Mouse (Mus musculus) heart, adult 18-20 months (tissue): ENCODE results near the gene 4930404H24Rik. TPM values are rescaled to one million over a fixed set of nuclear protein-coding genes. Genes with fewer than 3 reads are reported as not detected.
A peak's percentile ranks its signal among the peaks of the same experiment; 100 is the strongest.
"Not testable (repeated sequence)": the region's sequence is repeated elsewhere in the genome, so short reads cannot be mapped to it uniquely, and the experiment has no call there.

Experiments
- DNase-seq, 2 experiments: peaks; one replicate each; pipeline ENCODE4 v3.0.0; 2021 to 2022; ENCODE audit warnings: mixed read lengths in 1 of 2
- total RNA-seq, 2 experiments: library from RNA; stranded (reverse); gene quantifications; 2 replicates each; pipeline ENCODE4 v1.2.3; 2021

Gene 4930404H24Rik
- total RNA-seq, 2 experiments from 2014 or later: not detected

DNA sequence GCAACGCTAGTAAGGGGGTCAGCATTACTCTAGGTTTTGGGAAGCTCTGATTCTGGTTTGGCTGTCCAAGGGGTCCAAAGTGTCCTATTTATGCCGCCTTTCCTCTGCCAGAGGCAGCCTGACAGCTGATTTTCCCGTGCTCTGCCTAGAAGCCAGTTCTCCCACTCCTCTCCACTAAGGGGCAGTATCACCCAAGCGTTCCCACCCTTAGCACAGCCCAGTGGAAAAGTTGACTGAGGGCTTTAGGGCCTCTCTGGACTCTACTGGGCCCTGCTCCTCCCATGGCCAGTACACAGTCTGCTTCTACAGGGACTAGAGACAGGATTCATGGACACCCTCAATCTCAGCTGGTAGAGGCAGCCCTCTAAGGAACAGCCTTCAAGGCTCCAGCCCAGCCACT lies 14.0 kb upstream of the 4930404H24Rik start:
- DNase-seq: peak; percentile 74 to 86

DNA sequence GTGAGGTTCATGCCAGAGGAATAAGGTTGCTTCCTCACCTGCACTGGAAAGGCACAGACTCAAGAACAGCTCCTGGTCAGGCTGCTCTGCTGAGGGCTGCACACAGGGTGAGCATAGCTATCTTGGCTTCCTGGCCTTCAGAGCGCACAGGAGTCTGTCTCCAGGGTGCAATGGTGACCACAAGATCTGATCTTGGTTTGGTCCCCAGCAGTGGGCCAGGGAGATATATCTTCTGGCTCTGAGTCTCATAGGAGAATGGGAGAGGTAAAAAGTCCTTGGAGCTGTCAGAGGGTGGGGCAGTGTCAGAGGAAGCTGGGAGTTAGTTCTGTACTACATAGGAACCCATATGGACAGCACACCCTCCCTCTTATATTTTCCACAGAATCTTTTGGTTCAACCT lies 13.1 kb upstream of the 4930404H24Rik start:
- no peak for DNase-seq

DNA sequence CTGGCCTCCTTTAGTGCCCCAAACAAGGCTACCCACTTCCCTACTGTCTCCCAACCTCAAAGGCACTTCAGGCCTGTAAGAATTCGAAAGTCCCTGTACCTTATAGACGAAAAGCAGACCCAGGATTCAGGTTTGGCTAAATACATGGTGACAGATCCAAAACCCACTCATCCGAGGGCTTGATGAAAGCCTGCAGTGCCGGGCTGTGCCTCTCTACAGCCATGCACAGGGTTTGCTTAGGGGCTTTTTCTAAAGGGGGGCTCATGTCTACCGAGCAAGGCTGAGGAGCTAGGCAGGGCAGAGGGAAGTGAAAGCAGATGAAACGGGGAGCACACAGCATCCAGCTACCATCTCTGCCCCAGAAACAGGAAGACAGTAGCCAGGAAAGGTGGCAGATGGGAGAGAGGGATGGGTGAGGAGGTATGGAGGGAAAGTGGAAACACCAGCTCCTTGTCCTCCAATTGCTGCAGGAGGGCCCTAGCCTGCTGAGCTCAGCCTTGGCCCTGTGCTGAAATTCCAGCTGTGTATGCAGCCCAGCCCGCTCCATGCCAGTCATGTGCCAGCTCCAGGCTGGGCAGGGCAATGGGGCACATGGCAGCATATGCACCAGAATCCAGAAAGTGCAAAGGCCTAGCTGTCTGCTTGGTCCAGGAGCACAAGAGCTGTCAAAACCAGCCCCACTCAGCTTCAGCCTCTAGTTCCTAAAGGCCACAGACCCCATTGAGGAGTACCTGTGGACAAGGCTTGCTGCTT lies 11.3 kb upstream of the 4930404H24Rik start:
- DNase-seq: no peak

DNA sequence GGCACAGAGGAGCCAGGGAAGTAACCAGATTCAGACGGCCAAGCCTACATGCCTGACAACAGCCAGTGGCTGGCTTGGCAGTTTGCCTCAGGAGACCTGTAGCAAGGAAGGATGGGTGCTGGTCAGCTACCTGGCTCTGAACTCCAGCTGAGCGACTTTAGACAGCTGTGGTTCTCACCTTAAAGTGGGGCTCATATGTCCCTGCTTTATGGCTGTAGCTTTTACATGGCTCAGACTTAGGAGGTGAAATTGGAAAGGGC lies 10.8 kb upstream of the 4930404H24Rik start:
- DNase-seq: no peak

GRCm38 (mm10) chr2:153483118-153483983 lies 9.2 kb upstream of the 4930404H24Rik start:
- DNase-seq: peak in 1 of 2 experiments; percentile 45

DNA sequence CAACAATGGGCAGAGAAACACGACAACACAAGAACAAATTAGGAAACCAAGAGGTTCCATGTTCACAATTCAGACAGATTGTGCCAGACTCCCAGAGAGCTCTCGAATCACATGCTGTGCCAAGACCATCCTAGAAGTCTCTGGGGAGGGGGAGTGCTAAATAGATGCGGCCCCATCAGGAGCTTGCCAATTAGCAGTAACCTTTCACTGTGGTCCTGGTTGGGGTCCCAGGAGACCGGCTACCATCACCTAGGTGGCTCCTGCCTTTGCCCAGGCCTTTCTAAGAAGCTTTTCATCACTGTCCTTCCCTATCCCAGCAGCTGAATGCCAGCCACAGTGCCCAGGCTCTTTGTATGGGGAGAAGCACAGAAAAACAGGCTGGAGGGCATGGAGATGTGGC lies 8.5 kb upstream of the 4930404H24Rik start:
- no peak for DNase-seq

DNA sequence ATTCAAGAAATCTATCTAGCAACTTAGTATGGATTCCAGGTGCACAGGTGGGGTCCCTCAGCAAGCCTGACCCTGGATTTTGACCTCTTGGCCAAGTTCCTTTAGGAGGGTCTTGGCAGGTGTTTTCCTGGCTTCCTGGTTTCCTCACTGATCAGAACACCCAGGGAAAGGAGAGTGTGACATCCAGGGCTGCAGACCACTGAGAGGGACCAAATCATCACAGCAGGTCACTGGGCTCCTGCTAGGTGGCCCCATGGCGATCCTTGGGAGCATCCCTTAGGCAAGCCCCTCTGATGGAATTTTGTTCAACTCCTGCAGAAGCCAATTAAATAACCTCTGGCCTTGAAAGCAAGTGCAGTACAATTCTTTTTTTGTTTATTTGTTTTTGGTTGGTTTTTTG lies 2.5 kb upstream of the 4930404H24Rik start:
- no peak for DNase-seq

- no peak for DNase-seq
Observed at GRCm38 (mm10) chr2:153490940-153491339, 1.6 kb upstream of the 4930404H24Rik start.

GRCm38 (mm10) chr2:153491512-153492178 lies 945 bp upstream of the 4930404H24Rik start:
- no peak for DNase-seq

- DNase-seq: peak in 1 of 2 experiments; percentile 48
Observed at GRCm38 (mm10) chr2:153492179-153492517, 442 bp upstream of the 4930404H24Rik start.

DNA sequence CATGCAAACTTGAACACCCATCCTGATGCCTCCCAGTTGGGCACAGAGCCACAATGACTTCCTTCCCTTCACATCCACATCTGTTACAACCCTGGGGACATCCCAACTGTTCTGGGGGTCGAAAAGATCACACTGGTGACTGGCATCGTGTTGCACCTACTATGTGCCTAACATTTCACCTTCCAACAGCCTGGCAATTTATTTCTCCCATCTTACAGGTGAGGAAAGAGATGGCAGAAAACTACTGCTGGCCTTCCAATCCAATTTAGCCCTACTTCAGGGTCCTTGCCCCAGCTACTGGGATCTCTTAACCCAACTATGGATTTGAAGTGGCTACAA lies 772 bp downstream of the 4930404H24Rik start:
- DNase-seq: no peak

DNA sequence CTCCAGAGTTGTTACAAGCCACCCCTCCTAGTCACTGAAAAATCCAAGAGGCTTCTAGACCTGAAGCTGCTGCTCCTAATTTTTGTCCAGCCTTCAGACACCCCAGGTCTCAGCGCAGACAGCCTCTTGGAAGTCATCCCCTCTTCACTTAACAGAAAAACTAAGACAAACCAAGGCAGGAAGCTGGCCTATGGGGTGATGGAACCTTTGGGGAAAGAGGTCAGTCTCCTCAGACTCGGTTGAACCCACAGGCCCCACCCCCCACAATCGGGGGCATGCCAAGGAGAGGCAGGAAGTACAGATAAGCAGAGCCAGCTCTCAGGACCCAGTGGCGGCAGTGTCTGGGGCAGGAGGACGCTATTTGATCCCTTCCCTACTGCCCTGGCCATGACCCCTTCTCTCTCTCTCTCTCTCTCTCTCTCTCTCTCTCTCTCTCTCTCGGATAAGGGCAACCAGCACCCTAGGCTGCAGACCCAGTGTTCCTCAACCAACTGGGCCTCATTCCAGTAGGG lies 1.2 kb downstream of the 4930404H24Rik start:
- DNase-seq: peak in 1 of 2 experiments; percentile 29

GRCm38 (mm10) chr2:153494293-153494811 lies 1.8 kb downstream of the 4930404H24Rik start:
- peak; percentile 24 to 29 for DNase-seq

GRCm38 (mm10) chr2:153495391-153495790 lies 2.8 kb downstream of the 4930404H24Rik start:
- DNase-seq: not testable (repeated sequence)

- no peak for DNase-seq
Observed at GRCm38 (mm10) chr2:153495818-153496217, 3.2 kb downstream of the 4930404H24Rik start.

DNA sequence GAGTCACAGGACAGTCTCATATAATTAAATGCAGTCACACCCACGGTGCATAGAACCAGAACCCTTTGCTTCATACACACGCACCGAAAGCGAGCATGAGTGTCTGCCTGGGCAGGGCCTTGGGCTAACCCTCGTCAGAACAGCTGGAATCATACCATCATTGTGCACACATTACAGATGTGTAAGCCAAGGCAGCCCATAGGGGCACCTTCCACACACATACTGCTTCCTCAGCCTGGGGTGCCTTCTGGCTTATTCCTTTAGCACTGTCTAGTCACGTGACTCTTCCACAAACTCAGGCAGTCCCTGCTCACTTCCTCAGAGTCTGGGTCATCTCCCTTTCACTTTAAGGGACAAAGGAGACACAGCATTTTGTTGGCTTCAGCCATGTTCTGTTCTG lies 3.7 kb downstream of the 4930404H24Rik start:
- DNase-seq: no peak

DNA sequence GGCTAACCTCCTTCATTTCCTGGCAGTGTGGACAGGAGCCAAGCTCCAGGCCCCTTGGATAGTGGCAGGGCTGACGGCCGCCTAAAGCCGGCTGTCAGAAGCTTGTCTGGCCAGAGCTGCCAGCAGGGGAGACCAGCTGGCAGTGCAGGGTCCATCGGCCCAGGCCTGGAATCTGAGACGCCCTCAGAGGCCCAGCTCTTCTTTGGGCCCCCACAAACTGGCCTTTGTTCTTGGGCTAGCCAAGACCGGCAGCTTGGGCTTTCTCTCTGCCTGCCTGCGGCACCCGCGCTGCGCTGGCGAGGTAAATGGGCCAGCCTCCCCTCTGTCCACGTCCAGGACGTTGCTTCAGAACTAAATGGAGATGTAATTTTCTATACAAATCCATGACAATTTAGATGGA lies 4.3 kb downstream of the 4930404H24Rik start:
- no peak for DNase-seq

DNA sequence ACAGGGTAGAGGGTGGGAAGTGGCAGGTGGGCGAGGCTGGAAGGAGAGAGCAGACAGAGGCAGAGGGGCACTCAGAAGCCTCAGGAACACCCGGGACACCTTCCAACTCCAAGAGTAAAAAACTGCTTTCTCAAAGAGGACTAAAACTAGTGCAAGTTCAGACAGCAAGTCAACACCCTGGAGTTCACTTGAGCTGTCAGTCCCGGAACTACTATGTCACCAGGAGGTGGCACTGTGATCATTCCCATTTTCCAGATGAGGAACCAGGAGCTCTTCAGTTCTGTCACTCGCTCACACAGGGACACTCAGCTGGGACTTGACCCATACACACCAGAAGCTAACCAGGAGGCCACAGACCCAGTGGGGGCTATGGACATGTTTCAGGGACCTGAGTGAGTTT lies 6.6 kb downstream of the 4930404H24Rik start:
- DNase-seq: peak; percentile 20 to 32

GRCm38 (mm10) chr2:153506385-153506784 lies 13.8 kb downstream of the 4930404H24Rik start:
- no peak for DNase-seq

DNA sequence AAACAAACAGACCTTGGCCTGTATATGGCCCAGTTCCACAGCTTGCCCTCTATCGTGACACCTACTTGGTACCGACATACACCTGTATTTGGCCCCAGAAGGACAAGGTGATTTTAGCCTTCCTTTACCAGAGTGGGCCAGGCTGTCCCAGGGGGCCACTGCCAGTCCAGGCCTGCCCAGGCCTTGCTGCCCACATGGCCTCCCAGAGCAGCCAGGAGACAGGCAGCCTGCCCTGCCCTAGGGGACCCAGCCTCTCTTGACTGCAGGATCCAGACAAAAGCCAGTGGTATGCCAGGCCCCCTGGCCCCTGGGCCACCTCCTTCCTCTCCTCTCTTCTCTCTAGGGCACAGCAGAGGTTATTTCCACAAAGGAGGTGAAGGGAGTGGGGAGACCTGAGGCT lies 15.4 kb downstream of the 4930404H24Rik start:
- DNase-seq: no peak

- DNase-seq: no peak
Observed at GRCm38 (mm10) chr2:153508405-153508804, 15.8 kb downstream of the 4930404H24Rik start.

- no peak for DNase-seq
Observed at GRCm38 (mm10) chr2:153509211-153510029, 16.8 kb downstream of the 4930404H24Rik start.
